Mouse (Mus musculus) spleen, adult 18-20 months (tissue): ENCODE measurements around the gene Dpp6.
"Not testable (repeated sequence)": the region's sequence is repeated elsewhere in the genome, so short reads cannot be mapped to it uniquely, and the experiment has no call there.

Experiments
- DNase-seq, 2 experiments: peaks; one replicate each; pipeline ENCODE4 v3.0.0; 2022; ENCODE audit warnings: mixed read lengths in 2 of 2

The Dpp6 gene

DNA sequence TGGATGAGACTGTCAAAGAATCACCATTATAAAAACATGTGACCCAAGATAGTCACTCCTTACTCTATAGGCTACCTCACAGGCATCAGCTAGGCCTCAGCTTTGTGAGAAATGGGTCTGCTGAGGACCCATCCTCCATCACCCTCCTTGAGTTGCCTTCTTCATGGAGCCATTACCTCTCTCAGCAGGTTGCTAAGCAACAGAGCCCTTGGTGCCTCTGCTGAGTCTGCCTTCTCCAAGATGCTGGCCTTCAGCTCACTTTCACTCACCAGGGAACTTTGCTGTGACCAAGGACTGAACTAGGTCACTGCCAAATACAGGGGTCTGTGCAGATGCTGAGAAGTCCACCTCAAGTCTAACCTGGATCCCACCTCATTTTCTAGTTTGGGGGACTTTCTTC lies 582.1 kb downstream of the Dpp6 start:
- DNase-seq = no peak

DNA sequence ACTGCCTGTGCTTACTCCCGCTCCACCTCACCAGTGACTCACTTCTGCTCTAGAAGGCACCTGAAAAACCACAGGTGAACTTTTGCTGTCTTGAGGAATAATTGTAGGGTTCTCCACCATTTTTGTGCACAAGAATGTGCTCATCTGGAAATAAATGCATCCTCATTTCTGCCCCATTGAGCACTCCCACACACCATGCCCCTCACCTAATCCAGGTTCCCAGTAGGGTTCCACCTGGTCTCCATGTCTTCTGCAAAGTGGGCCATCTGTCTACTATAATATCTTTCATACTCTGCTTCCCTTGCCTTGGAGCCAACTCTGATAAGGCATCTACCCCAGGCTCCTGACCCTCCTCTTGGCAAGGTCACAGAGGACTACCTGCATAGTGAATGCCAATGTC lies 585.6 kb downstream of the Dpp6 start:
- no peak for DNase-seq

DNA sequence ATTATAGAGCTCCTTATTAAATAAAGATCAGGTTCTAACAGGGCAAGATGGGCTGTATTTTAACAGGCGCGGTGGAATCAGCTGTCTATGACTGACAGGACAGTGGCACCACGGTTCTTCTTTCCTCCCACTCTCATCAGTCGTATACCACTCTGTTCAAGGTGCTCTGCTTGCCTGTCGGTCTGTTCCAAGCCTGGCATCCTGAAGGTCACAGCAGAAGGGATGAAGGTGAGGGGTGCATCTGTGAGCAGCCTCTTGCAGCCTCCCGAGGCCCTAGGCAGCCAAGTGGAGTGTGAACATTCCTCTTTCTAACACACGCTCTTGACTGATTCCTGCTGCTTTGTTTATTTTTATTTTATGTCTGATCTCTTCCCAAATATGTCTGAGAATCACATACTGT lies 591.9 kb downstream of the Dpp6 start:
- DNase-seq = no peak

DNA sequence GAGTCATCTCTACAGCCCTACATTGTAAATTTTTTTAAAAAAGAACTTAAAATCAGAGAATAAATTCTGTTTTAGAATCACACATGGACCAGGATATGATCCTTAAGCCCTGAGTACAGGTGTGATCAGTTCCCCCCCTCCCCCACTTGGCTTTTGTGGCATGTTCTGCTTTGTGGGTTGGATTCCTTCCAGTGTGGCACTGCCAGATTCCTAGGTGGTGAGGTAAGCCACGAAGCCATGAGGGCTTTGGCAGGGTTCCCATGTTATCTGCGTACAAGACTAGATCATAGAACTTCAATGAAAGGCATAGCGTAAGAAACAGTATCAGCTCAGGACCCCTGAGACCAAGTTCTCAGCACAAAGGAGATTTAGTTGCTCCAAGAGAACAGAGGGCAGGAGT lies 596.0 kb downstream of the Dpp6 start:
- no peak for DNase-seq

DNA sequence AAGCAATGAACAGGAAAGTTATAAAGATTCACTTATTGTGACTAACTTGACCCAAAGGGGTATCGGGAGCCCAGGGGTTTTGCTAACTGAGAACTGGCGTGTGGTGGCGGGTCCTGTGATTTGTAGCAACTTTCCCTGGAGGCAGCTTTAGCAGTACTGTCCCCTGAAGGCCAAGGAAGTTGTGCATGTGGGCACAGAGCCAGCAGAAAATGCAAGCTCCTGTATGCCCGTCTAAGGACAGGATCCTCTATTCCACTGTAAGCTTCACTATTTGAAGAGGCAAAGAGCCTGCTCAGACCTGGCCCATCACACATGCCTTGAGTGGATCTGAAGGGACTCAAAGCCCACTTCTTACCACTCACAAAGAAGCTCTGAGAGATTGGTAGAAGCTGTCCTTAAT lies 598.5 kb downstream of the Dpp6 start:
- no peak for DNase-seq

DNA sequence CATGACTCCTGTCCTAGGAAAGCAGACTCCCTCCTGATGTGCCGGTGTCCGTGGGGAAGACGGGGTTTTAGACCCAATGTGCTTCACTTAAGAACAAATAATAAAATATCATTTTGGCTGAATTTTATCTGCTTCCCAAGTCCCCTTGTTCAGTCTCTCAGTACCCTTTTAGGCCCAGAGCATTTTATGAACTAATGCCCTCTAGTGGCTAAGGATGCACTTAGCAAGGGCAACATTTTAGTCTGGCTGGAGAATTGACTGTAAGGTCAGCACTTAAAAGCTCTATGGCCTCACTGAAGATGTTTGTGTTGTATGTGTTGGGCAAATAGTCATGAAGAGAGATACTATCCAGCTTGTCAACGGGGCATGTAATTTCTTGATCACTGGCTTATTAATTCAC lies 599.6 kb downstream of the Dpp6 start:
- no peak for DNase-seq

DNA sequence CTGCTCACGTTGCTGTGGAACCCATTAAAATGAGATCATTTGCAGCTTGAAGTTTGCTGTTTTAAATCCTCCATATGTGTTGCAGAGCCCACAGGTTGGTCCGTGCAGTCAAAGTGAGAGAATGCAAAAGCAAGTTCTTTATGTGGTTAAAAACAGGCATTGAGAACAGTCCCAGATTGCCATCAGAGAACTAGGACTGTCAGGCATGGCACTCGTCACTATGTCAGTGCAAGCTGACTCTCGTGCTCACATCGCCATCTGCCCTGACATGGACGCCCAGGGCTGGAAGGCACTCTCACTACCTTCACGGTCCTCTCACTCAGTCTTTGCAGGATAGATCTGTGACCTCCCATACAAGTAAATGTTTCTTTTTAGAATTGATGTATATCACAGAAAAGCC lies 600.4 kb downstream of the Dpp6 start:
- no peak for DNase-seq

DNA sequence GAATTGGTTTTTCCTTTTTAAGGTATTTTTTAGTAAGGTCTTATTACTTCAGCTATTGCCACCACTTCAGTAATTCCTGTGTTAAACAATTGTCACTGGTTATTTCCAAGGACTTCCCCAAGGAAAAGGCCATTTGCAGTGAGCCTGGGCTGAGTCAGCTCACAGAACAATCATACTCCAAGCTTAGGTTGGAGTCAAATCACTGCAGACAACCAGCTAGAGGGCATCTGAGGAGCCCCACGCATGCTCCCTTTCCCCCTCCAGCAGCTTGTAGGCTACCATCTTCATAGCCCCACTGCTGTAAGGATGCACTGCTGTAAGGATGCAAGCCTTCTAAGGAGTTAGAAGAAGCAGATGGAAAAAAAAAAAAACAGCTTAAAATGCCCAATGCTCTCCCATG lies 601.9 kb downstream of the Dpp6 start:
- DNase-seq = no peak

DNA sequence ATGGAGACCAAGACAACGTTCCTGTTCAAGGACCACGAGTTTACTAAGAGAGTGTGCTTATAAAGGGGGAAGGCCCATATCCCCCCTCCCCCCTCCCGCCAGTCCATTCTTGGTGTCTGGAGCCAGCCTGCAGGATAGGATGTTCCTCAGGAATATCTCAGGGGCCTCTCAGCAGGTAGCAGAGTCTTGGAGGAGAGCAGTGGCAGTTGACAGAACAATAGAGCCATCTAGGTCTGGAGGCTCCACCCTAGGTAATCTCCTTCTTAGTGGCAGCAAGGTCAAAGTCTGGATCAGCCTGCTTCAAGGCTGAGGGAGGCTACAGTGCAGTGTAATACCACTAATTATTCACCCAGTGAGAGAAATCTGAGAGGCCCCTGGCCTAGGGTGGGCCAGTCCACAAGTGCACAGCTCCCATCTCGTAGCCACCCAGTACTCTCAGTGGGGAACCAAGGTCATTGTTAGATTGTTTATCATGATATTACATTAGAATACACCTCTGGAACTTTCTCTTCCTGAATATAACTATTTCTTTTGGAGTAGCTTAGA lies 604.2 kb downstream of the Dpp6 start:
- DNase-seq = no peak

DNA sequence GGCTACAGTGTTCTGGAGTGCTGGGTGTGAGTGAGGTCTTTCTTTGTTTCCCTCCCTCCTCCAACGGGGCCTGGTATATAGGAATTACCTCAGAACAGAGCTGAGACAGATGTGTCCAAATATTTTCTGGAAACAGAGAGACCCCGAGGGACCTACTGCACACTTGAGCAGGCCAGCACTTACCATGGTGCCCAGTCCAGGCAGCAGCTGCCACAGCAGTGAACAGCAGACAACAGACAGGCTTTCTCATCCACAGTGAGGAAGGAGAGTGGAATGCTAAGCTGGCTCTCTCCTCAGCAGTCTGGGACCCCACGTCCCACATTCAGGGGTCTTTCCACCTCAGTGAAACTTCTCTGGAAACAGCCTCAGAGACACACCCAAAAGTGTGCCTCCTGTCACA lies 606.8 kb downstream of the Dpp6 start:
- no peak for DNase-seq

DNA sequence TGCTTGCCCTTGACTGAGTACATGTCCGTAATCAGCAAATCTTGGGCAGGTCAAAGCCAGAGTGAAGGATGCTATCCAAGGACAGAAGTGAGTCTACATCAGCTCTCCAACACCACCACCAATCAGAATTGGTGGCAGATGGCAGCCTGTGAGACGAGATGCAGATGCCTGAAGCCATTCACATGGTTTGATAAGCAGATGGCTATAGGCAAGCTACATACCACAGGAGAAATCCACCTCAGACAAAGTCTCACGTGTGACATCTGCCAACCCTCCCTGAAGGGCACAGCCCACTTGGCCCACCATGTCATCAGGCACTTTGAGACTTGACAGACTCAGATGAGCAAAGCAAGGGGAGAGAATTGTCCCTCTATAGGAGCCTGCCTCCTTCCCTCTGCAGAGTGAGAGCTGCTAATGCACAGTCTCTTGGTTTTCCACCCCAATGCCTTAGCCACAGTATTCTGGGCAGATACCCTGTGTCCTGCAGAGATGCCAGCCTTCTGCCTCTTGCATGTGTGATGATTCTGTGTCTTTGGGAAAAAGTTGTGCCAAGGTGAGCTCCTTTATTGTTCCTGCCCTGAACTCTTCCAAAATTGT lies 607.6 kb downstream of the Dpp6 start:
- no peak for DNase-seq

DNA sequence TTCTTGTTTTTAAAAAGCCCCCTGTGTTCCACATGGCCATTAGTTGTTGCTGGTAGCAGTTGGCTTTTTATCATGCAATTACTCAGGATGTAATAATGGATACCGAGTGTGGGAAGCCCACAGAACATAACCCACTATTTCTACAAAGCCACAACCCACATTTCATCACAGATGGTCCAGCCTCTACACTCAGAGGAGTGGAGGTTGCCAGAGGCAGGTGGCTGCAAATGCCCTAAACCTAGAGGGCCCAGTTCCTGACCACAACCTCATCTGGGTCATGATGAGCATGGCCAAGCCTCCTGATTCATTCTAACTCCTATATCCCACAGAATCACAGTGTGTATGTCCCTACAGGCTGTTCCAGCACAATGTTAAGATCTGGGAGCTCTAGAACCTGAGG lies 609.2 kb downstream of the Dpp6 start:
- DNase-seq = no peak

DNA sequence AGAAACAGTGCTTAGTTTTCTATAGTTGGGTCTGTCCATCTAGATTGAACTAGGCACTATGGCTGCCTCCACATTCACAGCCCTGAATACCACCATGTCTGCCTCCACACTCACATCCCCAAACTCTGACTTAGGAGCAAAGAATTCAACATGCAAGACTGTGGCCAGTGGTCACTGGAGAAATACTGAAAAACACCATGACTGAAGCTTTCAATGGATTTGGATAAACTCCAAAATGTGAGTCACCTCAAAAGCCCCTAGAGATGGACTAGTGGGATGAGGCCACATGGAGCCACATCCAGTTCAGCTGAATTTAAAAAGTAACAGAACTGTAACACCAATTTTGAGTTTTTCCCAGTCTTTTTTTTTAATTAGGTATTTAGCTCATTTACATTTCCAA lies 616.6 kb downstream of the Dpp6 start:
- DNase-seq = no peak

DNA sequence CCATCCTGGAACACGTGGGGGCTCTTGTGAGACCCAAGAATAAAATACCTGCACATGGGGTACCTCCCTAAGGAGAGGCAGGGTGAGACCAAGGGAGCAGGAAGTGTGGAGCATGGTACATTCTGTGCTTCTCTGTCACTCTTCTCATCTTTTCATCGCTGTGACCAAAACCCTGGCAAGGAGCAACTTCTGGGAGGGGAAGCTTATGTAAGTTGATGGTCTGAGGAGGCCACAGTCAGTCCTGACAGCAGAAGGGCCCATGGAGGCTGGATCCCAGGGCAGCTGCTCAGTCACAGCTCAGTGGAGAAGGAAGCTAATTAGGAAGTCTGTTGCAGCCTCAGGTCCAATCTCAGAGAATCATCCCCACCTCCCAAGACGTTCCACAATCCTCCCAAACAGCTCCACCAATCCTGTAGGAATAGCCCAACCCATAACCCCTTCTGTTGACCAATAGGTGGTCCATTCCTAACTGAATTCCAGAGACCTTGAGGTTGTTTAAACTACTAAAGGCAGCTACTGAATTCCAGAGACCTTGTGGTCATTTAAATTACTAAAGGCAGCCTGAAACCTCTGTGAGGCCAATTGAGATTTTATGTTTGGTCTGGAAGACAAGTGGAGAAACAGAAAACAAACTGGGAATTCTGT lies 636.3 kb downstream of the Dpp6 start:
- no peak for DNase-seq

DNA sequence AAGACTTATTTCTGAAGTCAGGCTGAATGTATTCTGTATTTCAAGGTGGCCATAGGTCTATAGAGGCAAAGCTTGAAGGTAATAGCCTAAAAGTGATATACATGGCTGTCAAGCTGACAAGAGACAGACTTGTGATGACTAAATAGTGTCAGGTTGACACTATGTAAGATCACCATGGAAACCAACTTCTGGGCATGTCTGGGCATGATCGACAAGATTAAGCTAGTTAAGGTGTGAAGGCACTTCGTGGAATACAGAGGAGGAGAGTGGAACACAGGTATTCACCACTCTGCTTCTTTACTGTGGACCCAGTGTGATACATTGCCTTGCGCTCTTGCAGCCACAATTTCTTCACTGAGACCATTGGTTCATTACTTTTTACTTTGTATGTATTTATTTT lies 637.4 kb downstream of the Dpp6 start:
- DNase-seq = no peak

DNA sequence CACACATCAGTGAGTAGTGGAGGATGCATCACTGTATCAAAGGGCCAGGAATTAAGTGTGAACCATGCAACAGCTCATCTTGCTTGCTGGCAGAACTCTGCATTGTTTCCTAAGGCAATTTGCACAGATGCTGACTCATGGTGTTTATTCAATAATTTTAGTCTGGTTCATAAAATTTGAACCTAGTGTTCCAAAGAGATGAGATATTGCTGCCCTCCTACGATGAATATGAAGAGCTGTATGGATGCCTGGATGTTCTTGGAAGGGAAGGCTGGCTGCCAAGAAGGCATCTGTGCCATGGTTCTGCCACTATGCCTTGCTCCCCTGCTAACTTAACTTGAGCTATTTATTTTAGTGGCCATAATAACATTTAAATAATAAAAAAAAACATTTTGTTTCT lies 640.0 kb downstream of the Dpp6 start:
- no peak for DNase-seq

DNA sequence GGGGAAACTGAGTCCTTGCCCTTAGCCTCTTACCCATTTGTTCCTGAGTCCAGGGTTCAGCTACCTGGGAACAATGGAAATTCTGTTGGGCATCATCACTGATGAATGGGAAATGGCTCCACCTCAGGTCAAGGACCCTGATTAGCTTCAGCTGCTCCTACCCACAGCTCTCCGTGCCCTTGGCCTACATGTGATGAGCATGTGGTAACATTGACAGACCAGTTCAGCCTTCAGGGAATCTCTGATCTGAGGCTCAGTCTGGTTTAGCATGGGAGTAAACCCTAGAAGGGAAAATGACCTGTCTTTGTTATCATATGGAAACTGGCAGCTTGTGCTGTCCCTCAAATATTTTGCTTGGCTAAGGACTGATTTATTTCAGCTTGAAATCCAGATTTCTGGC lies 640.7 kb downstream of the Dpp6 start:
- DNase-seq = no peak

DNA sequence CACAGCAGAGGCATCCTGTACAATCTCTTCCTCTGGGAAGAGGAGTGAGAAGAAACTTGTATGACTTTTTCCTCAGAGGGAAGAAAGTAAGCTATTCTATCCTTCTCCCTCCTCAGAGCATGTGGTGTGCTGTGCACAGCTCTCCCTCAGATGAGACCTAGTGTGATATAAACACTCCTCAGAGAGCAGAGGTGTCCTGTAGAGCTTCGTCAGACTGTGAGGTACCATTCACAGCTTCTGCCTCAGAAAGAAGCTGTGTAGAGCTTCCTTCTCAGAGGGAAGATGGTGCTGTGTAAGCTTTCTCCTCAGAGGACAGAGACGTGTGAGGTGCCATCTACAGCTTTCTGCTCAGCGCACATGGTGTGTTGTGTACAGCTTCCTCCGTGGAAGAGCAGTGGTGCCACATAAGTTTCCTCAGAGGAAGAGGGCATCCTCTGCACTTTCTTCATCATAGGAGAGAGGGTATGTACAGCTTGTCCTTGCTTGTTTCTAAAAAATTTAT lies 658.0 kb downstream of the Dpp6 start:
- no peak for DNase-seq

DNA sequence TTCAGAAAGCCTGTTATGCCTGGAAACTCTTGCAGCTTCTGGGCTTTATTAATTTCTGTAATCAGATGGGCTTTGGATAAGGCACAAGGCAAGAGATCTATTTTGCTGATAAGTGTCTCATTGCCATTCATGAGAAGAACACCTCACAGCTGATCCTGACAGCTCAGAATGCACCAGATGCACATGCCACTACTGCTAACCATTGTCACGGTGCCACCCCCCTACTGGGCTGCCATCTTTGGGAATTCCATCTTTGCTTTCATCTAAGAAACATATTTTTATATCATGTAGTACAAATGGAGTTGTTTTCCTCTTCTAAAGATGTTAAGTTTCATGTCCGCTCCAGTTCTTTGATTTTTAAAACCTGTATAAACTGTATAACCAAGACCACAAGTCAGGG lies 664.7 kb downstream of the Dpp6 start:
- DNase-seq = no peak

DNA sequence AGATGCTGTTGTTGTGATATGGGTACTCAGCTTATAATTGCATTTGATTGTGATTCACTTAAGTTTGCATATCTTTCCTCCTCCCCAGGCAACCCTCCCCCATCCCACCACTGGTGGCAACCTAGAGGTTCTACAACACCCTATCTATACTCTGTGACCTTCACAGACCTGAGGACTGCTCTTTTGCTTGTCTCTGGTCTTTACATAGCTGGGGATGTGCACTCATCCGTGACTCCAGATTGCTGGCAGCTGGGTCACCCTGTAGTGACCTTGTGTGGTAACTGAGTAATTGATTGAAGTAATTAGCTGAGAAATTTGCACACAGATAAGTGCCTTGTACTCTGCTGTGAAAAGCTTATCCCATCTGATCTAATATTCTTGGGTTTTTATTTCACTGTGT lies 669.1 kb downstream of the Dpp6 start:
- no peak for DNase-seq

DNA sequence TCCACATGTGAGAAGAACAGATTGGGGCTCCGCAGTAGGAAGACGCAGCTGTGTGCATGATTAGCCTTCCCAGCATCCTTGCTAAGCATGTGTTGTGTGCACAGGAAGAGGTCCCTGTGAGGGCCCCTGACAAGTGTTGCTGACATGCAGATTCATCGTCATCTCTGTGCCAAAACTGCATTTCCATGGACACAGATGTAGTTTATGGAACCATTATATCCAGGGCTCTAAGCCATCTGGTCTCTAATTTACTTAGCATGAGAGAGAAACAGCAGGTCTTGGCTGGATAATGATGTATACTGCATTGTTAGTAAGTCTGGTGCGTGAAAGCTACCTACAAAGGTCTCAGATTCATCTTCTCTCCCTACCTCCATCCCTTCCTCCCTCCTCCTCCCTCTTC lies 673.9 kb downstream of the Dpp6 start:
- no peak for DNase-seq

DNA sequence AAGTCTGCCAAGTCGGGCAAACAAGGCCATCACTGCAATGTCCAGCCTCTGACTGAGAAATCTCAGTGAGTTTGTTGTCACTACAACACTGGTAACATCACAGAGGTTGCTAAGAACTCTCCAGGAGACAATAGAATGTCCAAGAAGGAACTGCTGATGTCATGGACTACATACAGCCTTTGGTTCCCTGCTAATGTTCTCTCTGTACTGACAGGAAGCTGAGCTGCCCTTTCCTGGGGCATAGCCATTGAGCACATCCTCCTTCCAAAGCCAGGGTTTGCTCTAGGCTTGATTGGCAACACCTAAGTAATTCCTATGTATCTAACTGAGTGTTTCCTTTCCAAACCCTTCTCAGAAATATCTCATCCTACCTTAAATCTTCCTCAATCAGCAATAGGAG lies 684.3 kb downstream of the Dpp6 start, which contains the start of gene Speer4b:
Gene Speer4b (minus strand): TSS at position 101 of the 400 bp plus-strand sequence.
- DNase-seq = not testable (repeated sequence)

DNA sequence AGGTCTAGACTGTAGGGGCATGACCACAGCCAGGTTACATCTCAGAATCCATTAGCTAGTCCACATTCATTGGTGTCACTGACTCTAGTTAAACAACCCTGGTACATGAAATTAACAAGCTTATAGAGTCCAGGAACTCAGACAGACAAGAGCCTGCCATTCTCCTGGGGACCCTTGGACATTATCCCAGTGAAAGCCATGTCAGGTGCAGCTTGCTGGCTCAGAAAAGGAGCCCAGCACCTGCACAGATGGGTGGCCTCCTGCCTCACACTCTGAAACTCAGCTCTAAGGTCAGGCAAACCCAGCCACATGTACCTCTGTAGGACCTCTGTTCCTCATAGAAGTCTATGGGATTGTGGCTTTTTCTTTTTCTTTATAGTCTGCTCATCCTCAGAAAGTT lies 701.7 kb downstream of the Dpp6 start:
- no peak for DNase-seq

DNA sequence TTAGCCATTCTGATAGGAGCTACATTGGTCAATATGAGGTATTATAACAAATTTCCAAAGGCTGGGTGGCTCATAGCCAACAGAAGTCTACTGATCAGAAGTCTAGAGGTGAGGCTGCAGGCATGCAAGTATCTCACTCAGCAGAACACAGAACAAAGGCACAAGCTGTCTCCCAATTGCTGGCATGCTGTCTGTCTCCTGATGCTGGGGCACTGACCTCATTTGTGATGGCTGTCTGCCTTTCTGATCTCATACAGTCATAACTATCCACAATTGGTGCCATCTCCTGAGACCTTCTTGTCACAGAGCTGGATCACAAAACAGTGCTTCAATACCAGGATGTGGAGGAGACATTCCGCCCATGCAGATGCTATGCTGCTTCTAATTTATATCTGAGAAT lies 709.9 kb downstream of the Dpp6 start:
- no peak for DNase-seq

DNA sequence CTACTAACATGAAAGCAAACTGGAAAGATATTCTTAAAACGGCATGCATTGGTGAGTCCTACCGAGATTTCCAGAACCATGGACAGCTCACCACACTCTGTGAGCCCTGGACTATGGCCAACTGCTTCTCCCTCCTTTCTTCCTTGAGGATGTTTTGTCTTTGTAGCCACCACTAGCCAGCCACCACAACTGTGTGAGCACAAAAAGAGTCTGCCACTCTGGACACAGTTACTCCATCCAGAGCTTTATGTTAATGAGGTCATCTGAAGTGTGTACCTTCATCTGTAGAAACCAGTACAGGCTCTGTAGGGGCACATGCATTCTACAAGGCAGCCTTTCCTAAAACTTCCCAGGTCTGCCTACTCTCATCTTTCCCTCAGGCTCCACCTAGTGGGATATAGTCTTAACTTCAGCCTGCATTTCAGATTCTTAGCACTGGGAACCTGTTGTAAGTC lies 727.8 kb downstream of the Dpp6 start:
- DNase-seq = no peak
